Mouse (Mus musculus): ENCODE results near the gene Ube2d2b. TPM values are rescaled to one million over a fixed set of nuclear protein-coding genes. Genes with fewer than 3 reads are reported as not detected.

The Ube2d2b gene
- not detected in 2 replicates for polyA plus RNA-seq (2012; rRNA removed)

GRCm38 (mm10) chr5:107829998-107830560, at the start of gene Ube2d2b:
Gene Ube2d2b (plus strand): TSS chr5:107830099.

DNA sequence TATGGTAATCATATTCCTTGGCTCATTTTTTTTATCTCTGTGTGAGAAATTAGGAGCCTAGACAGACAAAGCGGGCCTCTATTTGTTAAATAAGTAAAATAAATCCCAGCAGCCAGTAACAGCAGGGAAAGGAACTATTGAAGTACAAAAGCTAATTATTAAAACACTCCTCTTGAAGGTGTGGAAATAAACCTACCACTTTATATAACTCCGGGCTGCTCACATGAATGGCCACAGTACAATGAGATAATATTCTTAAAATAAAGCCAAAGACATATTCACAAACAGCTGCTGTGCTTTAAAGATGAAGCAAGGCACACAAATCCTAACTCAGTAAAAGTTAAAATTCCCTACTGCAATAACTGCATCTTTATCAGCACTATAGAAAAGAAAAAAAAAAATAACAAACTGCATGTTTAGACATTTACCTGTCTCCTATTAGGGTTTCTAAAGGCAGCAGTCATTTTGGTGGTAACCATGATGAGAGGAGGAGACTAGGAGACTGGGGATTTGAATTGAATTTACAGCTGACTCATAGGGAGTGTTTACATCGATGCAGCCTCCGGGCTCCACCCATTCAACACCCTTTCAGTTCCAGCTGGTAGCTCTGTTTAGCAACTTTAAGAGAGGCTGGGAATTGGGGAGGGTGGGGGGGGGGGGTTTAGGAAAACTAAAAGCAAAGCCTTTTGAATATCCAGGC, 44.8 kb downstream of the Ube2d2b start, which contains the start of gene Evi5:
TSS of gene Evi5 (minus strand) at position 547 of the 700 bp plus-strand sequence.

Other genes with a start within 250 kb of the Ube2d2b start
- 3.3 and 3.4 TPM in 2 replicates for gene Rpap2, start 232.7 kb upstream of the Ube2d2b start, polyA plus RNA-seq (2012; rRNA removed)
- 2.4 and 2.7 TPM in 2 replicates for gene Glmn, start 232.2 kb upstream of the Ube2d2b start, polyA plus RNA-seq (2012; rRNA removed)
- 3.9 and 6.0 TPM in 2 replicates for gene Gfi1, start 104.1 kb upstream of the Ube2d2b start, polyA plus RNA-seq (2012; rRNA removed)
- gene Evi5, start 45.0 kb downstream of the Ube2d2b start, polyA plus RNA-seq (2012; rRNA removed): 25.4 and 26.4 TPM in 2 replicates
- gene Rpl5, start 70.4 kb downstream of the Ube2d2b start, polyA plus RNA-seq (2012; rRNA removed): 75.8 and 82.8 TPM in 2 replicates
- 1.8 and 2.0 TPM in 2 replicates for gene Fam69a, start 157.0 kb downstream of the Ube2d2b start, polyA plus RNA-seq (2012; rRNA removed)
- gene Mtf2, start 235.6 kb downstream of the Ube2d2b start, polyA plus RNA-seq (2012; rRNA removed): 10.6 TPM in 2 replicates

Data from liver, embryonic 18 days (tissue).